In the genomic region with DNA sequence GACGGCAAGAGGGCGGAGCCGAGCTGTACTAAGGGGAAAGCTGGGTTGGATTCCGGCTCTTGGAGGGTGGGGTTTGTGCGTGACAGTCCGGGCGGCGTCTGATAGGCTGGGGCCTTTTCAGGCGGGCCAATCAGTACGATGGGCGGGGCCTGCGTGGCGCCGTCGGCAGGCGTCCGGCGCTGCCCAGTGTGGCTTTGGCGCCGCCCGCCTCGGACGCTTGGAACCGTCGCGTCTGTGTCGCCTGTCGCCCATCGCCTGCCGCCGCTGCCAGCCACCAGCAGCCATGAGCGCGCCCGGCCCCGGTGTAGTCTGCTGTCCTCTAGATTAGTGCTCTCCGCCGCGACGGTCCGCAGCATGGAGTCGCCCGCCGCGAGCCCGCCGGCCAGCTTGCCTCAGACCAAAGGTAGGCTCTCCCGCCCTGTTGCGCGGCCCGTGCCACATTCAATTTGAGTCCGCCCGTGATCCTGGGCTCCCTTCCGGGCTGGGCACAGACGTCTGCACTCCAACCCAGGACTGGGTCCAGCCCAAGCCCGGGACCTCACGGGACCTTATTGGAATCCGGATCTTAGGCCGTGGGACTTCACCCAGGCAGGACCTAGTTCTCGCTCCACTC, we compare ENCODE assay signal across 8 mouse cellular contexts. TPM values are rescaled to one million over a fixed set of nuclear protein-coding genes. Genes with fewer than 3 reads are reported as not detected.
DNase-seq lines count a peak whose midpoint lies in the region; ATAC-seq and TF ChIP-seq lines count a peak whose summit lies in the region.

A gene (plus strand): TSS at position 165 of the 613 bp plus-strand sequence.

- H3K27ac ChIP-seq in ES-E14 (ENCODE audit: insufficient read depth, low read depth, low read length, poor library complexity, severe bottlenecking), result no peak within 1 kb of the TSS; the same call in 1 of the 2 replicates
- H3K27ac ChIP-seq in forebrain, embryonic 16.5 days (ENCODE audit: low read length), result peak within 1 kb of the TSS; percentile 59; the same call in 1 of the 2 replicates
- peak within 1 kb of the TSS; percentile 92 for H3K27ac ChIP-seq in layer of hippocampus, adult 2 months
- H3K27ac ChIP-seq in lung, embryonic 14.5 days (ENCODE audit: low read depth), result peak within 1 kb of the TSS; percentile 74
- no peak within 1 kb of the TSS for H3K27ac ChIP-seq in olfactory bulb, adult 2 months (ENCODE audit: insufficient read depth, low read depth, low read length)
- H3K27ac ChIP-seq in thymus, adult 2 months (ENCODE audit: control insufficient read depth, insufficient read depth, low read length), result peak within 1 kb of the TSS; percentile 24; the same call in 1 of the 2 replicates

- DNase-seq in ES-E14 (ENCODE audit: low read depth, low spot score), result peak; percentile 90
- DNase-seq in cerebellum, adult 11-12 months, result peak; percentile 96
- DNase-seq in heart, postnatal 36 days, result peak; percentile 95
- DNase-seq in layer of hippocampus, adult 2 months (ENCODE audit: low spot score in 2 of 2), result peak; percentile 95
- DNase-seq in lung, embryonic 14.5 days, result peak; percentile 99
- DNase-seq in thymus, adult 2 months, result peak; percentile 95

- intact Hi-C loops in heart, postnatal 36 days (cut with DNase I), result loop anchor here (2.0 to 10.0 kb wide), 2 partner anchors 17 to 333 kb away; a partner anchor contains a TSS

- peak within 1 kb of the TSS; percentile 94 to 99 for H3K4me3 ChIP-seq in ES-E14 (ENCODE audit: insufficient read depth in 1 of 2, low read depth in 1 of 2, low read length in 2 of 2, poor library complexity in 1 of 2, severe bottlenecking in 1 of 2)
- peak within 1 kb of the TSS; percentile 93 for H3K4me3 ChIP-seq in forebrain, embryonic 16.5 days (replicated peaks; ENCODE audit: low read length)
- peak within 1 kb of the TSS; percentile 99 for H3K4me3 ChIP-seq in layer of hippocampus, adult 2 months
- H3K4me3 ChIP-seq in lung, embryonic 14.5 days (ENCODE audit: low read depth, low read length), result peak within 1 kb of the TSS; percentile 83
- peak within 1 kb of the TSS; percentile 59 for H3K4me3 ChIP-seq in olfactory bulb, adult 2 months (ENCODE audit: insufficient read depth, low read depth, low read length)
- peak within 1 kb of the TSS; percentile 98 for H3K4me3 ChIP-seq in thymus, adult 2 months (ENCODE audit: control insufficient read depth, insufficient read depth, low read length)

- H3K9ac ChIP-seq in ES-E14 (ENCODE audit: insufficient read depth, low read depth, low read length, poor library complexity, severe bottlenecking), result peak within 1 kb of the TSS; percentile 91
- peak within 1 kb of the TSS; percentile 83 for H3K9ac ChIP-seq in forebrain, embryonic 16.5 days (replicated peaks; ENCODE audit: low read depth, low read length)
- H3K9ac ChIP-seq in lung, embryonic 14.5 days, result peak within 1 kb of the TSS; percentile 84

- peaks cover 3 to 16% of the 10 kb centered on the region in 2 experiments; a peak in 2 of 4 replicates for H3K4me1 ChIP-seq in ES-E14 (ENCODE audit: control insufficient read depth in 2 of 2, insufficient read depth in 2 of 2, low read length in 2 of 2, poor library complexity in 1 of 2)
- H3K4me1 ChIP-seq in forebrain, embryonic 16.5 days (replicated peaks; ENCODE audit: control insufficient read depth, insufficient read depth, low read length), result peaks cover 26% of the 10 kb centered on the region
- peaks cover 18% of the 10 kb centered on the region for H3K4me1 ChIP-seq in lung, embryonic 14.5 days (ENCODE audit: insufficient read depth)
- peaks cover 38% of the 10 kb centered on the region for H3K4me1 ChIP-seq in olfactory bulb, adult 2 months (ENCODE audit: control insufficient read depth, insufficient read depth, low read length)
- peaks cover 30% of the 10 kb centered on the region for H3K4me1 ChIP-seq in thymus, adult 2 months (replicated peaks; ENCODE audit: control insufficient read depth, insufficient read depth, low read length)

- peak; percentile 20; the same call in 1 of the 2 replicates for TF ChIP-seq CTCF in layer of hippocampus, adult 2 months (conservative IDR thresholded peaks at IDR 0.05)
- no peak for TF ChIP-seq CTCF in lung, embryonic 14.5 days (IDR thresholded peaks at IDR 0.05; ENCODE audit: low read depth)
- no peak for TF ChIP-seq CTCF in olfactory bulb, adult 2 months (IDR thresholded peaks at IDR 0.05; ENCODE audit: insufficient read depth, low read depth, low read length)
- TF ChIP-seq CTCF in thymus, adult 2 months (IDR thresholded peaks at IDR 0.05; ENCODE audit: borderline replicate concordance, control insufficient read depth, extremely low read depth, insufficient read depth, low read length, poor library complexity), result peak; percentile 29; the same call in 1 of the 2 replicates

- in situ Hi-C loops in ES-E14 (cut with MboI; ENCODE audit: low sequenced_read_pairs in 2 of 2, unreplicated experiment in 2 of 2), result no loop called here

- H3K36me3 ChIP-seq in ES-E14 (ENCODE audit: control insufficient read depth, insufficient read depth, low read length, poor library complexity, severe bottlenecking), result peaks cover 7% of the 10 kb centered on the region; the same call in 1 of the 2 replicates
- no peaks in the 10 kb centered on the region for H3K36me3 ChIP-seq in forebrain, embryonic 16.5 days (ENCODE audit: control insufficient read depth, insufficient read depth)
- H3K36me3 ChIP-seq in lung, embryonic 14.5 days (ENCODE audit: insufficient read depth), result no peaks in the 10 kb centered on the region
- no peaks in the 10 kb centered on the region for H3K36me3 ChIP-seq in thymus, adult 2 months (ENCODE audit: control insufficient read depth, insufficient read depth, low read length)

- TF ChIP-seq POLR2A in olfactory bulb, adult 2 months (IDR thresholded peaks at IDR 0.05; ENCODE audit: insufficient read depth, low read depth, low read length), result peak; percentile 63; the same call in 1 of the 2 replicates
- TF ChIP-seq POLR2A in thymus, adult 2 months (IDR thresholded peaks at IDR 0.05; ENCODE audit: control insufficient read depth, extremely low read depth, insufficient read depth, low read length, poor library complexity), result no peak

- H3K9me3 ChIP-seq in ES-E14 (ENCODE audit: control insufficient read depth, insufficient read depth, low read depth, low read length), result no peaks in the 10 kb centered on the region
- H3K9me3 ChIP-seq in forebrain, embryonic 16.5 days (ENCODE audit: control insufficient read depth, low read length), result no peaks in the 10 kb centered on the region
- no peaks in the 10 kb centered on the region for H3K9me3 ChIP-seq in lung, embryonic 14.5 days (ENCODE audit: low read depth, low read length)

- peak within 1 kb of the TSS; percentile 92 for H3K4me2 ChIP-seq in forebrain, embryonic 16.5 days (ENCODE audit: low read length)
- H3K4me2 ChIP-seq in lung, embryonic 14.5 days, result peak within 1 kb of the TSS; percentile 94

- no peaks in the 10 kb centered on the region for H3K27me3 ChIP-seq in forebrain, embryonic 16.5 days (replicated peaks; ENCODE audit: control insufficient read depth, insufficient read depth, low read length)
- H3K27me3 ChIP-seq in lung, embryonic 14.5 days (ENCODE audit: insufficient read depth, low read length), result no peaks in the 10 kb centered on the region
- H3K27me3 ChIP-seq in thymus, adult 2 months (ENCODE audit: control insufficient read depth, insufficient read depth, low read length), result no peaks in the 10 kb centered on the region

- under 1% methylated on average over 58 of the region's 59 CpGs for WGBS in forebrain, embryonic 16.5 days
- WGBS in lung, embryonic 14.5 days, result under 1% methylated on average over 48 of the region's 59 CpGs
- WGBS in olfactory bulb, adult 2 months, result under 1% methylated on average over 59 of the region's 59 CpGs
- under 1% methylated on average over 59 of the region's 59 CpGs for WGBS in thymus, adult 2 months

- ATAC-seq in forebrain, embryonic 16.5 days, result peak; percentile 98
- ATAC-seq in lung, embryonic 14.5 days (ENCODE audit: insufficient read depth), result peak; percentile 93

TF ChIP-seq in ES-E14, 5 proteins besides CTCF, POLR2A, EP300 and RAD21:
- TF ChIP-seq ZNF384 (IDR thresholded peaks at IDR 0.05; ENCODE audit: low read depth, low read length) (no peak), ZC3H11A (IDR thresholded peaks at IDR 0.05; ENCODE audit: borderline replicate concordance, low read depth, low read length) (no peak), HCFC1 (IDR thresholded peaks at IDR 0.05; ENCODE audit: borderline replicate concordance, insufficient read depth, low read length) (0 out of 2 replicates have a peak, but pooled peaks have one; percentile 18), CHD2 (IDR thresholded peaks at IDR 0.05; ENCODE audit: low read depth, low read length) (no peak)

RNA-seq across cellular contexts. Expression of the gene that starts here (rescaled TPM):
- total RNA-seq in ES-E14 (2012; rRNA removed), result 26.9 and 30.3 TPM in 2 replicates
- polyA plus RNA-seq in forebrain, embryonic 16.5 days (2015; fragmentation: Nextera tagmentation; extraction: Ambion mirVana), result 33.6 and 38.1 TPM in 2 replicates
- total RNA-seq in heart, postnatal 36 days (2021), result 10 to 100 TPM; 84.2 to 84.5 TPM
- total RNA-seq in layer of hippocampus, adult 2 months (2021), result 10 to 100 TPM; 13.1 to 15.2 TPM
- 100.0 and 102 TPM in 2 replicates for polyA plus RNA-seq in lung, embryonic 14.5 days (2014; fragmentation: Nextera tagmentation; extraction: Ambion mirVana)
- polyA plus RNA-seq in olfactory bulb, adult 2 months (2012; ENCODE audit: insufficient read depth, insufficient read length, low replicate concordance, missing spikeins), result not detected in 2 replicates
- 30.9 and 33.1 TPM in 2 replicates for polyA plus RNA-seq in thymus, adult 2 months (2012; rRNA removed)

Comparison
In these comparisons a context has a peak if more than half of its experiments do, and no peak if none do; other contexts are left out.
1. H3K27ac ChIP-seq: peak in forebrain, embryonic 16.5 days (single experiment), layer of hippocampus, adult 2 months (single experiment), lung, embryonic 14.5 days (single experiment) and thymus, adult 2 months (single experiment); none in ES-E14 (single experiment) and olfactory bulb, adult 2 months (single experiment).
2. CTCF ChIP-seq: peak in layer of hippocampus, adult 2 months (single experiment) and thymus, adult 2 months (single experiment); none in lung, embryonic 14.5 days (single experiment) and olfactory bulb, adult 2 months (single experiment).
3. Peak in every context shown above with its lines, with median percentiles within 50 percentile points of each other: DNase-seq, H3K4me3 ChIP-seq and H3K9ac ChIP-seq.